Mouse (Mus musculus): ENCODE results near the gene Stat1.

DNA sequence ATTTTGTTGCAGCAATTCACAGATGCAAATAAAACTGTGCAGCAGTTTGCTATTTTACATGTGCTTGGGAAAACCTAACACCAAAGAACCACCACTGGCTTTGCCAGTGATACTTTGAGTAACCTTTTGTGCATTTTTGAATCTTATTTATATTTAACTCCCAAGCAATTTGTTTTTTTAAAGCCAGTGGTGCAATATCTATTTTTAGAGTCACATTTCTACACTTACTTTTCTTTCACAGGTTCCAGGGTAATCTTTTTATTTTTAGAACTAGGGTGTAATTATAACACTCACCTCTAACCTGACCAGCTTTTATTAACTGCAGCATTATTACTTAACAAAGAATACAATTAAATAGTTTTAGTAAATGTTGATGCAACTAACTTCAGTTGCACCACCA is 62.8 kb downstream of the Stat1 start:
- no peak for TF ChIP-seq POLR2A (IDR thresholded peaks at IDR 0.05; ENCODE audit: borderline replicate concordance, extremely low read depth, insufficient read depth, insufficient read length, poor library complexity, severe bottlenecking)
- TF ChIP-seq CTCF (IDR thresholded peaks at IDR 0.05; ENCODE audit: borderline replicate concordance, extremely low read depth, insufficient read depth, insufficient read length): no peak

Data from brain, embryonic 14.5 days (tissue).